Comparison of ENCODE assay signal across 10 mouse cellular contexts in genomic region chr4:82497141-82497566, GRCm38 (mm10).
DNase-seq lines count a peak whose midpoint lies in the region; ATAC-seq and TF ChIP-seq lines count a peak whose summit lies in the region.
"Had no signal": no experiment of that assay in that cellular context is flagged by ENCODE, and none has a peak within 500 bp of the region (broad histone marks: within the 10 kb centered on the region; RNA-seq: fewer than 3 reads in every experiment).

No protein-coding gene starts in this region.

- no peak for TF ChIP-seq POLR2A in limb, embryonic 14.5 days (IDR thresholded peaks at IDR 0.05; ENCODE audit: borderline replicate concordance, extremely low read depth, insufficient read depth, insufficient read length)

- peak overlapping the region; percentile 11; the same call in 1 of the 2 replicates for H3K9ac ChIP-seq in heart, embryonic 16.5 days (ENCODE audit: low read length)
- H3K9ac ChIP-seq in limb, embryonic 14.5 days (ENCODE audit: low read depth, low read length, severe bottlenecking) = no peak overlapping the region
- H3K9ac ChIP-seq: liver, embryonic 14.5 days had no signal

- H3K27ac ChIP-seq in heart, embryonic 16.5 days (ENCODE audit: low read length) = peak overlapping the region; percentile 24; the same call in 1 of the 2 replicates
- H3K27ac ChIP-seq in limb, embryonic 14.5 days (replicated peaks; ENCODE audit: low read depth, low read length) = no peak overlapping the region
- H3K27ac ChIP-seq: liver, embryonic 14.5 days had no signal

- no peaks in the 10 kb centered on the region for H3K27me3 ChIP-seq in heart, embryonic 16.5 days (ENCODE audit: control insufficient read depth, insufficient read depth, low read length)
- no peaks in the 10 kb centered on the region for H3K27me3 ChIP-seq in limb, embryonic 14.5 days (ENCODE audit: control insufficient read depth, insufficient read depth, low read length)

- DNase-seq in heart, adult 9 months (ENCODE audit: low spot score in 2 of 2) = no peak
- DNase-seq in brain, adult 2 months (ENCODE audit: low read depth, low spot score) = peak; percentile 77
- peak; percentile 69 for DNase-seq in cerebellum, adult 9-11 months
- no peak for DNase-seq in limb, embryonic 14.5 days (ENCODE audit: low spot score)
- no peak for DNase-seq in frontal cortex, postnatal 10 days (ENCODE audit: low spot score in 2 of 2)
- DNase-seq in frontal cortex, adult 2 months (ENCODE audit: extremely low spot score in 1 of 2, low spot score in 1 of 2) = no peak
- no peak for DNase-seq in MN1 (ENCODE audit: low spot score)
- DNase-seq: kidney, postnatal 25 days had no signal

- H3K36me3 ChIP-seq in heart, embryonic 16.5 days (ENCODE audit: control insufficient read depth, insufficient read depth) = peaks cover 11% of the 10 kb centered on the region
- H3K36me3 ChIP-seq in limb, embryonic 14.5 days (ENCODE audit: control insufficient read depth, insufficient read depth, low read length) = peaks cover 50% of the 10 kb centered on the region

- peak overlapping the region; percentile 2; the same call in 1 of the 2 replicates for H3K4me3 ChIP-seq in heart, embryonic 16.5 days (ENCODE audit: low read length)
- H3K4me3 ChIP-seq in limb, embryonic 14.5 days (replicated peaks; ENCODE audit: low read length) = no peak overlapping the region

- H3K4me1 ChIP-seq in heart, embryonic 16.5 days (ENCODE audit: control insufficient read depth, insufficient read depth, low read length) = peaks cover 63% of the 10 kb centered on the region
- H3K4me1 ChIP-seq in limb, embryonic 14.5 days (ENCODE audit: control insufficient read depth, insufficient read depth, low read length) = peaks cover 46% of the 10 kb centered on the region

- no peaks in the 10 kb centered on the region for H3K9me3 ChIP-seq in heart, embryonic 16.5 days (replicated peaks; ENCODE audit: control insufficient read depth, low read length)
- H3K9me3 ChIP-seq in limb, embryonic 14.5 days (ENCODE audit: control insufficient read depth, low read length) = no peaks in the 10 kb centered on the region

- H3K4me2 ChIP-seq in heart, embryonic 16.5 days (ENCODE audit: low read depth, low read length) = peak overlapping the region; percentile 37
- peak overlapping the region; percentile 13; the same call in 1 of the 2 replicates for H3K4me2 ChIP-seq in limb, embryonic 14.5 days (replicated peaks; ENCODE audit: low read depth, low read length, severe bottlenecking)

- ATAC-seq in heart, embryonic 16.5 days (replicated peaks; ENCODE audit: extremely low read depth, insufficient read depth, low FRiP score) = no peak
- no peak for ATAC-seq in limb, embryonic 14.5 days (ENCODE audit: low FRiP score, low read depth)

- WGBS in heart, embryonic 16.5 days = 52% methylated on average over 8 of the region's 8 CpGs
- 74% methylated on average over 8 of the region's 8 CpGs for WGBS in limb, embryonic 14.5 days

Comparison
In these comparisons a context has a peak if more than half of its experiments do, and no peak if none do; other contexts are left out.
1. DNase-seq: peak in brain, adult 2 months (single experiment) and cerebellum, adult 9-11 months (single experiment); none in heart, adult 9 months (0 of 2), limb, embryonic 14.5 days (single experiment), frontal cortex, postnatal 10 days (0 of 2), frontal cortex, adult 2 months (0 of 2) and MN1 (single experiment).